Mouse (Mus musculus): ENCODE data around the gene Ascc3. TPM values are rescaled to one million over a fixed set of nuclear protein-coding genes. Genes with fewer than 3 reads are reported as not detected.

Gene Ascc3
- polyA plus RNA-seq, 1 experiment = 1.6 TPM

- TF ChIP-seq GATA1 (IDR thresholded peaks at IDR 0.05; ENCODE audit: low read length) = no peak
Observed at GRCm38 (mm10) chr10:50896767-50897390, 304.4 kb downstream of the Ascc3 start.

- no peak for TF ChIP-seq GATA1 (IDR thresholded peaks at IDR 0.05; ENCODE audit: low read length)
Observed at GRCm38 (mm10) chr10:50897530-50898471, 305.3 kb downstream of the Ascc3 start.

GRCm38 (mm10) chr10:50898621-50899020, 306.2 kb downstream of the Ascc3 start:
- TF ChIP-seq GATA1 (IDR thresholded peaks at IDR 0.05; ENCODE audit: low read length) = no peak

- no peak for TF ChIP-seq GATA1 (IDR thresholded peaks at IDR 0.05; ENCODE audit: low read length)
Observed at GRCm38 (mm10) chr10:50899846-50900745, 307.6 kb downstream of the Ascc3 start.
